Mouse (Mus musculus) ES-E14 (cell line): ENCODE data around the gene Slc4a4.

Experiments
- CHD2 ChIP-seq: IDR thresholded peaks from 2 replicates; pipeline ENCODE4 v1.6.1; 2014; ENCODE audit warnings: mild to moderate bottlenecking, low read depth, low read length, inconsistent platforms
- HCFC1 ChIP-seq: IDR thresholded peaks from 2 replicates; pipeline ENCODE4 v1.6.1; 2012; ENCODE audit warnings: low read length, inconsistent platforms, borderline replicate concordance; ENCODE audit not compliant: insufficient read depth
- ZC3H11A ChIP-seq: IDR thresholded peaks from 2 replicates; pipeline ENCODE4 v1.6.1; 2012; ENCODE audit warnings: low read depth, mild to moderate bottlenecking, inconsistent platforms, low read length, borderline replicate concordance
- ZNF384 ChIP-seq: IDR thresholded peaks from 2 replicates; pipeline ENCODE4 v1.6.1; 2012; ENCODE audit warnings: low read depth, low read length, inconsistent platforms

GRCm38 (mm10) chr5:88858226-88858625 is 28.4 kb upstream of the Slc4a4 start:
- no peak for TF ChIP-seq HCFC1
- TF ChIP-seq ZC3H11A: no peak
- no peak for TF ChIP-seq CHD2
- no peak for TF ChIP-seq ZNF384
